Mouse (Mus musculus): ENCODE measurements around the gene Gm26741.

Gene Gm26741

GRCm38 (mm10) chr10:52391208-52391607 lies 32.6 kb downstream of the Gm26741 start:
- DNase-seq: no peak

- DNase-seq: no peak
Measured at GRCm38 (mm10) chr10:52396647-52397046, 38.1 kb downstream of the Gm26741 start.

DNA sequence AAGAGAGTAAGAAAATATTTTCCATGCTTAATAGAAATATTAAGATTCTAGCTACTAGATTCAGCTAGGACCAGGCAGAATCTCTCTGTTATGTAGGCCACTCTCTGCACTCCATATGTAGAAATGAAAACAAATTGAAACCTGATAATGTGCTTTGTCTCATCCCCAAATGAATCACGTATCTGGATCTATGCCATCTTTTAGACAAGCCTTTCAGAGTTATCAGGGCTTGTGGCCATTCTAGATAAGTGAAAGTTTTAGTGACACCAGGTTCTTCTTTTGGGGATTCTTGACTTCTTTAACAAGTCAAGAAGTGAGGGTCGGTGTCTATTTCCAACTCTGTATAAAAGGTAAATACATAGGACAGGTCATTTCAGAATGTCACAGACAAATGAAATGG lies 40.1 kb downstream of the Gm26741 start:
- no peak for DNase-seq

- DNase-seq: no peak
Measured at GRCm38 (mm10) chr10:52399722-52400121, 41.2 kb downstream of the Gm26741 start.

- no peak for DNase-seq
Measured at GRCm38 (mm10) chr10:52405160-52405559, 46.6 kb downstream of the Gm26741 start.

DNA sequence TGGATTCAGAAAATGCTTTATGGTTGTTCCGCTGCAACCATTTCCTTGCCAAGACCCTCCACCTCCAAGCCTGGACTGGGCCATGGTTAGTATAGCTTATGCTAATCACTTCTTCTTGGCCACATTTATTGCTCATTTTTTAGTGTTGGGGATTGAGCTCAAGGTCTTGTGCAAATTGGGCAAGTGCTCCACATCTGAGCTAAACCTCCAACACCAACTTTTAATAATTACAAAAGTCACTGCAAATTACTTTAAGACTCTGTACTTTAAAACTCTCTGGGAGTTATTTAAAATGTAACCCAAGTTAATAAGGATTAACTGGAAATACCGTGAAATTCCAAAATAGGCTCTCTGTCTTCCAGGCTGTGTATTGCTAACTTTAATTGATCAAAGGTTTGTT lies 49.0 kb downstream of the Gm26741 start:
- no peak for DNase-seq
